Mouse (Mus musculus): ENCODE measurements around the gene Dennd1a. TPM values are rescaled to one million over a fixed set of nuclear protein-coding genes. Genes with fewer than 3 reads are reported as not detected.

Dennd1a gene
- polyA plus RNA-seq, 1 experiment from 2014 or later = 3.1 TPM

DNA sequence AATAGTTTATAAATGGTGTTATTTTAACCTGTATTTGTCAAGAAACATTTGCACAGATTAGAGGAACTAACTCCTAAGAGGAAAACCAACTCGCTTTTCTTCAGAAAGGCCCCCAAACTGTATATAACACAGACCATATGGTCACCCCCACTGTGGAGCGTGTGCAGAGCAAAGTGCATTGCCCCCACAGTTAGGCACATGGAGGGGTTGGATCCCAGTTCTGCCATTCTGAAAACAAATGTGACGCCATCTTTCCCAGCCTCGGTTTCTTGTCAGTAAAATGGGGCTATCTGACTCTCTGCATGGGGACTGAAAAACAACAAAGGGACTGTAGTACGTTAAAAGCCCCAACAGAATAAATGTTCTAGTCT lies 361.1 kb downstream of the Dennd1a start:
- H3K9ac ChIP-seq (ENCODE audit: low read length) = no peak overlapping the region
- H3K9me3 ChIP-seq (ENCODE audit: control insufficient read depth, low read length) = no peaks in the 10 kb centered on the region
- H3K27ac ChIP-seq (replicated peaks) = no peak overlapping the region
- no peak for TF ChIP-seq CTCF (IDR thresholded peaks at IDR 0.05; ENCODE audit: low read depth)
- TF ChIP-seq EP300 (optimal IDR thresholded peaks at IDR 0.05) = no peak
- H3K36me3 ChIP-seq (ENCODE audit: control insufficient read depth, insufficient read depth, low read length) = no peaks in the 10 kb centered on the region
- no peak for DNase-seq (ENCODE audit: low spot score)
- H3K4me2 ChIP-seq (replicated peaks; ENCODE audit: low read depth) = no peak overlapping the region
- no peaks in the 10 kb centered on the region for H3K4me1 ChIP-seq (replicated peaks; ENCODE audit: control insufficient read depth, insufficient read depth)
- WGBS = 74% methylated on average over 5 of the region's 5 CpGs
- no peaks in the 10 kb centered on the region for H3K27me3 ChIP-seq (ENCODE audit: control insufficient read depth, insufficient read depth, low read length)
- ATAC-seq (ENCODE audit: low FRiP score, low TSS enrichment) = no peak
- H3K4me3 ChIP-seq (ENCODE audit: low read depth, low read length) = no peak overlapping the region

DNA sequence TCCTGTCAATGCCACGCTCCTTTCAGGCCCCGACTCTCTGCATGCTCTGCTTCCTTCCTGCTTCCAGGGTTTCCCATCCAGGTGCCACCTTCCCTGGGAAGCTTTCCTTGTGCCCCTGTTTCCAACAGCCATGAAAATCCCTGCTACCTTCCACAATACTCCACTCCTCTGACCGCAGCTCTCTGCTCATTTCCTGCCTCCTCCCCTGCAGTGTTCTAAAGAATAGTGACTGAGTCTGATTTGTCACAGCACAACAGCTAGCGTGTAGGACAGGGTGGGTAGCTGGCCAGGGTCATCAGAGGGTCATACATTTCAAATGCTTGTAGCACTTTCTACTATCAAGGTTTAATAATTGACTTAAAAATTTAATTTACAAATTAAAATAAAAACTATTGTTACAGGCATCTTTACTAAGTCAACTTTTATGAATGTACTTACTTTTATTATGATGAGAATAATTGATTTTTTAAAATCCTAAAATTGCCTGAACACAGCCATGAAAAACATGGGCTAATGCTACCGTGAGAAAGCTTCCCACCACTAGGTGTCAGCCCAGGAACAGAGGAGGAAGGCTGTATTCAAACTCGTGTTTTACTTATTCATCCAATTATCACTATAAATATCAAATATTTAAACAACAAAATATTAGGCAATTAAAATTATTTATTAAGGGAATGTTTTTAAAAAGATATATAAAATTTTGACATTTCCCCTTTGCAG lies 361.6 kb downstream of the Dennd1a start:
- H3K4me3 ChIP-seq (ENCODE audit: low read depth, low read length) = no peak overlapping the region
- no peaks in the 10 kb centered on the region for H3K9me3 ChIP-seq (ENCODE audit: control insufficient read depth, low read length)
- H3K4me2 ChIP-seq (replicated peaks; ENCODE audit: low read depth) = no peak overlapping the region
- peak; percentile 48 for DNase-seq (ENCODE audit: low spot score)
- no peaks in the 10 kb centered on the region for H3K36me3 ChIP-seq (ENCODE audit: control insufficient read depth, insufficient read depth, low read length)
- H3K9ac ChIP-seq (ENCODE audit: low read length) = no peak overlapping the region
- no peaks in the 10 kb centered on the region for H3K4me1 ChIP-seq (replicated peaks; ENCODE audit: control insufficient read depth, insufficient read depth)
- 43% methylated on average over 6 of the region's 6 CpGs for WGBS
- H3K27ac ChIP-seq (replicated peaks) = no peak overlapping the region
- H3K27me3 ChIP-seq (ENCODE audit: control insufficient read depth, insufficient read depth, low read length) = no peaks in the 10 kb centered on the region
- no peak for ATAC-seq (ENCODE audit: low FRiP score, low TSS enrichment)
- no peak for TF ChIP-seq EP300 (optimal IDR thresholded peaks at IDR 0.05)
- peak; percentile 93 for TF ChIP-seq CTCF (IDR thresholded peaks at IDR 0.05; ENCODE audit: low read depth)

DNA sequence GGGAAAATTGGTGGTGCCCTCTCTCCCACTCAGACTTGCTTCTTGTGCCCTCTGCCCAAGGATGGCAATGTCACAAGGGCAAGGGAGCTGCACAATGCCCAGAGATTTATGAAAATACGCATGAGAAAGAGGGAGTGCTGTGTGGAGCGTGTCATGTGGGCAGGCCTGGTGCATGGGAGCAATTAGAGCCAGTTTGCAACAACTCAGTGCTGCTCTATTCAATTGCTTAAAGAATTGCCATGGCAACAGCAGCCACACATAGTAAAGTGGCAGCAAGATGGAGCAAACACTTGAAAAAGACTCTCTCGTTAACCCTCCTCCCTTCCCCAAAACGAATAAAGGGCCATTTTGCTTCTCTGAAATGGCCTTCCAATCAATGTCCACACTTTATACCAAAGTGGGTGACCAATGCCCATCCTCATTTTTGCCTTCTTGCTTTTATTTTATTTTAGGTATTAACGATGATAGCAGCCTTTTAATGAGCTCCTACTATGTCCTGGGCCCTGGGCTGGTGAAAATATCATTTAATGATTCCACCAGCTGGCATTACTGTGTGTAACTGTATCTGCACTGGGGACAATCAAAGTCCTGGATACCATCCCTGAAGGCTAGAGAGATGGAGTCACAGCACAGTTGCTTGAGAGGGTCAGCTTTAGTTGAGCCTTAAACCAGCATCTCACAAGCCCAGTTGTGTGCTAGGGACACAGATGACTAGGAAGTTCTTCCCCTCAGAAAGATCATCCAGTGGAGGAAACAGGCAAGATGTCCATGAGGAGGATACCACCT lies 378.3 kb downstream of the Dennd1a start:
- 81% methylated on average over 5 of the region's 5 CpGs for WGBS
- DNase-seq (ENCODE audit: low spot score) = no peak

DNA sequence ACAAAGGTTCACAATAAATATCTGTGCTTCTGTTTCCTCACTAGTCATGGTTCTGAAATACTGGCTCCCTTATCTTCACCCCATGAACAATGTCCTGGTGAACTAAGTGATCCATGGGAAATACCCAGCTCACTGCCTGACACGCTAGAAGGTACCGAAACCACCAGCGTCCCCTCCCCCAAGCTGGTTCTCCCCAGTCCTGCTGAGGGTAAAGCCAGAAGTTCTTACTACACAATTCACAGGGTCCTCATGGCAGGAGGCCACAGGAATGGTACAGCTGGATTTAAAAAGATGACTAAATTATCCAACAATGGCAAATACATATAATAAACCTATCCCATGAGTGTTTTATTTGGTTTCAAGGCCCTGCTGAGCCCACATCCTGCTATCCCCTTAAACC lies 378.9 kb downstream of the Dennd1a start:
- no peak overlapping the region for H3K4me2 ChIP-seq (replicated peaks; ENCODE audit: low read depth)
- no peaks in the 10 kb centered on the region for H3K36me3 ChIP-seq (ENCODE audit: control insufficient read depth, insufficient read depth, low read length)
- TF ChIP-seq CTCF (IDR thresholded peaks at IDR 0.05; ENCODE audit: low read depth) = no peak
- no peak for TF ChIP-seq EP300 (optimal IDR thresholded peaks at IDR 0.05)
- H3K9ac ChIP-seq (ENCODE audit: low read length) = no peak overlapping the region
- ATAC-seq (ENCODE audit: low FRiP score, low TSS enrichment) (no peak), DNase-seq (ENCODE audit: low spot score) (no peak)
- no peaks in the 10 kb centered on the region for H3K4me1 ChIP-seq (replicated peaks; ENCODE audit: control insufficient read depth, insufficient read depth)
- H3K27me3 ChIP-seq (ENCODE audit: control insufficient read depth, insufficient read depth, low read length) = no peaks in the 10 kb centered on the region
- H3K27ac ChIP-seq (replicated peaks) = no peak overlapping the region
- H3K9me3 ChIP-seq (ENCODE audit: control insufficient read depth, low read length) = no peaks in the 10 kb centered on the region
- WGBS = 96% methylated on average over 3 of the region's 3 CpGs
- H3K4me3 ChIP-seq (ENCODE audit: low read depth, low read length) = no peak overlapping the region

More for the DNA sequence above, 378.3 kb downstream of the Dennd1a start:
- no peak overlapping the region for H3K4me3 ChIP-seq (ENCODE audit: low read depth, low read length)
- no peaks in the 10 kb centered on the region for H3K4me1 ChIP-seq (replicated peaks; ENCODE audit: control insufficient read depth, insufficient read depth)
- no peaks in the 10 kb centered on the region for H3K36me3 ChIP-seq (ENCODE audit: control insufficient read depth, insufficient read depth, low read length)
- no peak for ATAC-seq (ENCODE audit: low FRiP score, low TSS enrichment)
- no peak overlapping the region for H3K9ac ChIP-seq (ENCODE audit: low read length)
- no peaks in the 10 kb centered on the region for H3K27me3 ChIP-seq (ENCODE audit: control insufficient read depth, insufficient read depth, low read length)
- TF ChIP-seq EP300 (optimal IDR thresholded peaks at IDR 0.05) (no peak), CTCF (IDR thresholded peaks at IDR 0.05; ENCODE audit: low read depth) (no peak)
- no peak overlapping the region for H3K27ac ChIP-seq (replicated peaks)
- no peaks in the 10 kb centered on the region for H3K9me3 ChIP-seq (ENCODE audit: control insufficient read depth, low read length)
- H3K4me2 ChIP-seq (replicated peaks; ENCODE audit: low read depth) = no peak overlapping the region

DNA sequence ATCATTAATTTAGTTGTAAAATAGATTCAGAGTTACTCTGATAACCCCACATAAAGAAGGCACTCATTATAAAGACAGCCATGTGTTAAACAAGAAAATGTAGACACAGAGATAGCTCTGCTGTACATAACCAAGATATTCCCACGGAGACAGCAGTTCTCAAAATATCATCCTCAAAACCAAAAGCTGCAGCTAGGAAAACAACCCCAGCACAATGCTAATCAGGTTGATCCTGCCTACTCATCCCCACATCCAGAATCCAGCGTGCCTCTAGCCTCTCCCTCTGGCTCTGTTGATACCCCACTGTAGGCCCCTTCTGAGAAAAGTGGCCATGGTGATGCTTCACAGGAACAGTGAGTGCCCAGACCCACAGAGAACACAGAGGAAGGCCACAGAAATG lies 380.9 kb downstream of the Dennd1a start:
- Histone ChIP-seq H3K36me3 (ENCODE audit: control insufficient read depth, insufficient read depth, low read length) (no peaks in the 10 kb centered on the region), H3K4me3 (ENCODE audit: low read depth, low read length) (no peak overlapping the region), H3K4me1 (replicated peaks; ENCODE audit: control insufficient read depth, insufficient read depth) (no peaks in the 10 kb centered on the region), H3K4me2 (replicated peaks; ENCODE audit: low read depth) (no peak overlapping the region), H3K27me3 (ENCODE audit: control insufficient read depth, insufficient read depth, low read length) (no peaks in the 10 kb centered on the region), H3K9ac (ENCODE audit: low read length) (no peak overlapping the region), H3K9me3 (ENCODE audit: control insufficient read depth, low read length) (no peaks in the 10 kb centered on the region), H3K27ac (replicated peaks) (no peak overlapping the region)
- DNase-seq (ENCODE audit: low spot score) (no peak), ATAC-seq (ENCODE audit: low FRiP score, low TSS enrichment) (no peak)
- 73% methylated on average over 2 of the region's 2 CpGs for WGBS
- no peak for TF ChIP-seq EP300 (optimal IDR thresholded peaks at IDR 0.05)
- no peak for TF ChIP-seq CTCF (IDR thresholded peaks at IDR 0.05; ENCODE audit: low read depth)

DNA sequence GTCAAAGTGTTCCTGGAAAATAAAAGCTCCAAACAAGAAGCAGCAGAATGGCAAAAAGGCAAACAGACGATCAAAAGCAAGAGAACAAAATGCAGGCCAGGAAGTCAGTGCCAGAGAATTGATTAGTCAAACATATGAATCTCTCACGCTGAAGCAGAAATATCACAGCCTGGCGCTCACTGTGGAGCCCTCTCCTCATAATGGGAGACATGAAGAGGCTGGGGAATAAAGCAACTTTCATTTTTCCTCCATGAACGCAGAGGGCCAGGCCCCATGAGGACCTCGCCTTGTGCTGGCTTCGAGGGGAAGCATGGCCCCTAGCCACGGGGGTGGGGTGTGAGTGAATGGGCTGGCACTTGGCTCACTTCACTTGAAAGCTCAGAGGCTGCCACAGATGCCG lies 383.9 kb downstream of the Dennd1a start:
- Histone ChIP-seq H3K4me3 (ENCODE audit: low read depth, low read length) (no peak overlapping the region), H3K4me2 (replicated peaks; ENCODE audit: low read depth) (no peak overlapping the region), H3K9ac (ENCODE audit: low read length) (no peak overlapping the region), H3K36me3 (ENCODE audit: control insufficient read depth, insufficient read depth, low read length) (no peaks in the 10 kb centered on the region), H3K27ac (replicated peaks) (no peak overlapping the region), H3K4me1 (replicated peaks; ENCODE audit: control insufficient read depth, insufficient read depth) (no peaks in the 10 kb centered on the region), H3K9me3 (ENCODE audit: control insufficient read depth, low read length) (no peaks in the 10 kb centered on the region), H3K27me3 (ENCODE audit: control insufficient read depth, insufficient read depth, low read length) (no peaks in the 10 kb centered on the region)
- 74% methylated on average over 8 of the region's 8 CpGs for WGBS
- no peak for TF ChIP-seq EP300 (optimal IDR thresholded peaks at IDR 0.05)
- TF ChIP-seq CTCF (IDR thresholded peaks at IDR 0.05; ENCODE audit: low read depth) = no peak
- DNase-seq (ENCODE audit: low spot score) (no peak), ATAC-seq (ENCODE audit: low FRiP score, low TSS enrichment) (no peak)

Data from stomach, postnatal 0 days (tissue).